13 mouse cellular contexts compared by ENCODE assay signal in the genomic region with DNA sequence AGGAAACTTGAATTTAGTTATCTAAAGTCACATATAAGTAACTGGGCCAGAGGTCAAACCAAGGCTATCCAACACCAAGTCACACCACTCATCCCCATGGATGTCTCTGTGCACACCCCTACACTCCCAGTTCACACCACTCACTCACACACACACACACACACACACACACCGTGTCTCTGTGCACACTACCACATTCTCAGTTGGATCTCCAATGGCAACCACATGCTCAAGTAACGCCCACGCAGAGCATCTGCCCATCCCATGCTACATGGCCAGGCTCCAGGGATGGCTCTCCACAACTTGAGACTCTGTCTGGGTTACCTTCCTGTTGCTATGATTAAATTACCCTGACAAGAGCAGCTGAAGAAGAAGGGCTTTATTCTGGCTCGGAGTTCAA.
A peak's percentile ranks its signal among the peaks of the same experiment; 100 is the strongest.
DNase-seq lines count a peak whose midpoint lies in the region; ATAC-seq and TF ChIP-seq lines count a peak whose summit lies in the region.
"Had no signal": no experiment of that assay in that cellular context is flagged by ENCODE, and none has a peak within 500 bp of the region (broad histone marks: within the 10 kb centered on the region; RNA-seq: fewer than 3 reads in every experiment).

No protein-coding gene starts in this region.

- no peaks in the 10 kb centered on the region for H3K36me3 ChIP-seq in midbrain, embryonic 14.5 days (ENCODE audit: control insufficient read depth, insufficient read depth, low read length)
- H3K36me3 ChIP-seq: embryonic facial prominence, embryonic 12.5 days; heart, embryonic 10.5 days; liver, embryonic 13.5 days had no signal

- intact Hi-C loops in gastrocnemius, adult 2 months (cut with DNase I), result no loop called here

- no peak for ATAC-seq in midbrain, embryonic 14.5 days (ENCODE audit: low FRiP score, low TSS enrichment)
- ATAC-seq in CD4-positive, CD25-positive, alpha-beta regulatory T cell, adult 4 months, result no peak

- H3K9me3 ChIP-seq in midbrain, embryonic 14.5 days (ENCODE audit: control insufficient read depth, low read length), result no peaks in the 10 kb centered on the region
- H3K9me3 ChIP-seq: embryonic facial prominence, embryonic 12.5 days; forebrain, embryonic 12.5 days; heart, embryonic 10.5 days; liver, embryonic 13.5 days had no signal

- peaks cover 11% of the 10 kb centered on the region; the same call in 1 of the 2 replicates for H3K4me1 ChIP-seq in midbrain, embryonic 14.5 days (ENCODE audit: control insufficient read depth, insufficient read depth, low read length)
- H3K4me1 ChIP-seq: liver, embryonic 13.5 days had no signal

- no peak overlapping the region for H3K9ac ChIP-seq in midbrain, embryonic 14.5 days (replicated peaks; ENCODE audit: low read length)
- H3K9ac ChIP-seq: embryonic facial prominence, embryonic 12.5 days; forebrain, embryonic 12.5 days; liver, embryonic 13.5 days had no signal

- H3K27ac ChIP-seq in midbrain, embryonic 14.5 days (replicated peaks; ENCODE audit: low read depth, low read length), result no peak overlapping the region
- H3K27ac ChIP-seq in gastrocnemius, adult 2 months, result no peak overlapping the region
- H3K27ac ChIP-seq: embryonic facial prominence, embryonic 12.5 days; forebrain, embryonic 12.5 days; heart, embryonic 10.5 days; liver, embryonic 13.5 days; macrophage had no signal

- peak; percentile 56 to 64 for DNase-seq in cerebellum, postnatal 10 days
- DNase-seq in frontal cortex, postnatal 10 days (ENCODE audit: low spot score in 2 of 2), result peak; percentile 66 to 81
- peak; percentile 54 to 57 for DNase-seq in layer of hippocampus, postnatal 36 days
- peak; percentile 80 for DNase-seq in right cerebral cortex, adult 18-20 months
- no peak for DNase-seq in midbrain, embryonic 14.5 days
- no peak for DNase-seq in gastrocnemius, adult 2 months
- DNase-seq: kidney, adult 9 months; liver, embryonic 13.5 days had no signal

- WGBS in midbrain, embryonic 14.5 days, result 91% methylated on average over 4 of the region's 4 CpGs

- H3K4me2 ChIP-seq in midbrain, embryonic 14.5 days (ENCODE audit: low read length), result no peak overlapping the region
- H3K4me2 ChIP-seq: embryonic facial prominence, embryonic 12.5 days; forebrain, embryonic 12.5 days; liver, embryonic 13.5 days had no signal

- no peak overlapping the region for H3K4me3 ChIP-seq in midbrain, embryonic 14.5 days (replicated peaks; ENCODE audit: low read depth, low read length)
- no peak overlapping the region for H3K4me3 ChIP-seq in gastrocnemius, adult 2 months
- H3K4me3 ChIP-seq: embryonic facial prominence, embryonic 12.5 days; forebrain, embryonic 12.5 days; heart, embryonic 10.5 days; liver, embryonic 13.5 days had no signal

- TF ChIP-seq CTCF in gastrocnemius, adult 2 months (IDR thresholded peaks at IDR 0.05), result no peak

- H3K27me3 ChIP-seq in midbrain, embryonic 14.5 days (ENCODE audit: control insufficient read depth, insufficient read depth, low read length), result no peaks in the 10 kb centered on the region
- H3K27me3 ChIP-seq: embryonic facial prominence, embryonic 12.5 days; forebrain, embryonic 12.5 days; liver, embryonic 13.5 days had no signal

Comparison
In these comparisons a context has a peak if more than half of its experiments do, and no peak if none do; other contexts are left out.
1. DNase-seq: peak in cerebellum, postnatal 10 days (2 of 2), frontal cortex, postnatal 10 days (2 of 2), layer of hippocampus, postnatal 36 days (2 of 2) and right cerebral cortex, adult 18-20 months (single experiment); none in midbrain, embryonic 14.5 days (single experiment) and gastrocnemius, adult 2 months (single experiment).